Mouse (Mus musculus) bone marrow, adult 2 months (tissue): ENCODE measurements around the gene Ubl3.

Experiments
- CTCF ChIP-seq: fragments of 200-500 bp; IDR thresholded peaks from 2 replicates; pipeline ENCODE4 v1.5.1; 2011; ENCODE audit warnings: low read length, control low read depth; ENCODE audit not compliant: control insufficient read depth, insufficient read depth
- POLR2A ChIP-seq: fragments of 200-500 bp; IDR thresholded peaks from 2 replicates; pipeline ENCODE4 v1.6.1; 2011; ENCODE audit warnings: low read depth, mild to moderate bottlenecking, control low read depth, low read length, borderline replicate concordance; ENCODE audit not compliant: control insufficient read depth

GRCm38 (mm10) chr5:148493025-148493424 lies 59.6 kb downstream of the Ubl3 start:
- TF ChIP-seq POLR2A, result no peak
- TF ChIP-seq CTCF, result no peak
